Mouse (Mus musculus) T-helper 1 cell (primary cell): ENCODE results near the gene Taf10.
"Not testable (repeated sequence)": the region's sequence is repeated elsewhere in the genome, so short reads cannot be mapped to it uniquely, and the experiment has no call there.

Experiments used
- in situ Hi-C: fragments of 300-600 bp; cut with MboI, MseI; formaldehyde crosslinking; loops from one replicate; pipeline ENCODE4 v1.15.1; 2025; ENCODE audit warnings: high pct_unique_total_duplicates

The Taf10 gene

GRCm38 (mm10) chr7:105753281-105753680 is 9.1 kb upstream of the Taf10 start:
- in situ Hi-C loops: no loop called here

GRCm38 (mm10) chr7:105752716-105753115 is 8.6 kb upstream of the Taf10 start:
- in situ Hi-C loops: no loop called here

- in situ Hi-C loops: no loop called here
These were observed 7.6 kb upstream of the Taf10 start, which contains the start of gene Tpp1 for GRCm38 (mm10) chr7:105751491-105752433. Gene Tpp1, minus strand, starts transcription at chr7:105752235.

- in situ Hi-C loops: no loop called here
These were observed 3.6 kb upstream of the Taf10 start for GRCm38 (mm10) chr7:105747776-105748175.

DNA sequence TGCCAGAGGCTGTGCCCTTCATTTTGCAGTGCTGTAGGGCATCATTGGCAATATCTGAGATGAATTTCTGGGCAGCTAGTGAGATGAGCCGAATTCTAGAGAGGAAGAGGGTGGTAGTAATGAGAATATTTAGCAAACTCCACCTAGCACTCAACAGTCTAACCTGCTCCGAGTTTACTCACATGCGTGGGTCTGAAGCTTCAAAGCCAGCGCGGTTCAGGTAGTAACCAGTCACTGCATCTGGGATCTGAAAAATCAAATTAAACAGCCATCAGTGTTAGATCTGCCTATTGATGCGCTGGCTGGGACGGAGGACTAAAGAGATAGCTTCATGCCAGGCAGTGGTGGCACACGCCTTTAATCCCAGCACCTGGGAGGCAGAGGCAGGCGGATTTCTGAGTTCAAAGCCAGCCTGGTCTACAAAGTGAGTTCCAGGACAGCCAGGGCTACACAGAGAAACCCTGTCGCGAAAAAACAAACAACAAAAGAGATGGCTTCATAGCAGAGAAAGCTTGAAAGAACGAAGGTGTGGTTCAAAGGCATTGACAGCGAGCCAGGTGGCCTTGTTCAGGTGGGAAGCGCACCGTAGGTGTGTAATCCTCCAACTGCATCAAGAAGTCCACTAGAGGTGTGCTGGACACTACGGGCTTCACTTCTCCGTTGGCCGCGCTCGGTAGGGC is 775 bp downstream of the Taf10 start:
- in situ Hi-C loops: not testable (repeated sequence)

GRCm38 (mm10) chr7:105742539-105743215 is 1.5 kb downstream of the Taf10 start:
- in situ Hi-C loops: not testable (repeated sequence)

GRCm38 (mm10) chr7:105741978-105742377 is 2.2 kb downstream of the Taf10 start:
- in situ Hi-C loops: no loop called here

DNA sequence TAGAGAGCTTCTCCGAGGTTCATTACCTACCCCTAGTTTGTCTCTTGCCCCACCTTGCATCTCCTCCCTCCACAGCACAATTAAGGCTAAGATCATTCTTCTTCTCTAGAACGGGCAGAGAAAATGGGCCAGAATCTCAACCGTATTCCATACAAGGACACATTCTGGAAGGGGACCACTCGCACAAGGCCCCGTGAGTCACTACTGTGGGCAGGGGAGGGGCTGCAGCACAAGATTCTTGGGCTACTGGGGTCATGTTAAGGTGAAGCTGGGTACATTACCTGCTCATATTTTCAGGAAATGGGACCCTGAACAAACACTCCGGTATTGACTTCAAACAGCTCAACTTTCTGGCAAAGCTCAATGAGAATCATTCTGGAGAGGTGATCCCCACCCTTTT is 3.3 kb downstream of the Taf10 start:
- in situ Hi-C loops: no loop called here

GRCm38 (mm10) chr7:105740089-105740795 is 3.9 kb downstream of the Taf10 start:
- in situ Hi-C loops: no loop called here

GRCm38 (mm10) chr7:105738948-105739347 is 5.2 kb downstream of the Taf10 start:
- in situ Hi-C loops: loop anchor here (5.0 kb wide), 2 partner anchors 73 to 102 kb away; partner anchors contain the start of gene Mrpl17

DNA sequence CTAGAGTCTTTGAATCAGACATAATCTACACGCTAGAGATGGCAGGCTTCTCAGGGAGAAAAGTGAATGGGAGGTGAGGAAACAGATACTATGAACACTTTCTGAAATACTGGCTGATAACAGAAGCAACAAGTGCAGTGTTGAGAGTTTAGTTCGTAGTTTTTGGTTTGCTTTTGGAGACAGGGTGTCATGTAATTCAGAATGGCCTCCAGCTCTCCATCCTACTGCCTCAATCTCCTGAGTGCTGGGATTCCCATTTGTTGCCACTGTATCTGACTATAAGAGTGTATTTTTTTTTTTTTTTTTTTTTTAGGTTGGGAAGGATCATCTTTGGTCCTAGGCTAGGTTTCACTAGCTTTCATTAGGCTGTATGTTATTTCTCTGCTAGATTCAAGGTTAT is 5.9 kb downstream of the Taf10 start:
- in situ Hi-C loops: loop anchor here (5.0 kb wide), 2 partner anchors 74 to 101 kb away; partner anchors contain the start of gene Mrpl17

GRCm38 (mm10) chr7:105737648-105738047 is 6.5 kb downstream of the Taf10 start:
- in situ Hi-C loops: loop anchor here (5.0 kb wide), 2 partner anchors 75 to 100 kb away; partner anchors contain the start of gene Mrpl17

GRCm38 (mm10) chr7:105736911-105737521 is 7.1 kb downstream of the Taf10 start, which contains the start of gene Rrp8:
Gene Rrp8, minus strand, starts transcription at chr7:105737385.
- in situ Hi-C loops: loop anchor here (5.0 kb wide), 2 partner anchors 75 to 100 kb away; partner anchors contain the start of gene Mrpl17

- in situ Hi-C loops: loop anchor here (5.0 kb wide), 2 partner anchors 76 to 99 kb away; partner anchors contain the start of gene Mrpl17
These were observed 7.8 kb downstream of the Taf10 start, which contains the start of gene Ilk for GRCm38 (mm10) chr7:105736264-105736901. Gene Ilk, plus strand, starts transcription at chr7:105736592.

DNA sequence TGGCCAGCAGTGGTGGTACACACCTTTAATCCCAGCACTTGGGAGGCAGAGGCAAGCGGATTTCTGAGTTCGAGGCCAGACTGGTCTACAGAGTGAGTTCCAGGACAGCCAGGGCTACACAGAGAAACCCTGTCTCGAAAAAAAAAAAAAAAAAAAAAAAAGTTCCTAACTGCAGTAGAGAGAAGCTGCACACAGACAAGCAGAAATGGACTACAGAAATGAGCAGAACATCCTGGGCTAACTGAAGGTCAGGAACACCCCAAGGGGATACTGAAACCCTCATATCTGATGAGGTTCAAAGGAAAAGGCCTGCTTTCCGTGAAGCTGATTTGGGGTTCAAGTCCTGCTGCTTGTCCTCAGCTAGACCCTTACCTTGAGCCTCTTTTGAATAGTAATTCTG is 8.7 kb downstream of the Taf10 start:
- in situ Hi-C loops: loop anchor here (5.0 kb wide), 2 partner anchors 77 to 98 kb away; partner anchors contain the start of gene Mrpl17

- in situ Hi-C loops: loop anchor here (5.0 kb wide), 2 partner anchors 77 to 98 kb away; partner anchors contain the start of gene Mrpl17
These were observed 9.3 kb downstream of the Taf10 start for GRCm38 (mm10) chr7:105734826-105735225.

DNA sequence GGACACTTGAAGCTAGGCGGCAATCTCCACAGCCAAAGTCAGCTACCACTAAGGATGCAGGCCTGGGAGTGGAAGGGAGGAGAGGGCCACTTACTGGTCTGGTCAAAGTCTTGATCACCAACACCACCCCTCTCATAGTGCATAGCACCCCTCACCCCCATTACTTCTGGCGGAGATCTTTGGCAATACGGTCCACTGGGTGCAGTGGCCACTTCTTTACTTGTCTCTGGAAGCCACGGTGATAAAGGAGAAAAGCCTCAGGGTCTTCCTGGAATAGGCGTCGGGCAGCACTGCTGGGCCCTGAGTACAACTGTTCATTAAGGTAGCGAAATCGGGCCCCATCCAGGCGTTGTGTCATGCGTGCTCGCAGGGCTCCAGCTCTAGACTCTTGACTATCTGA is 10.3 kb downstream of the Taf10 start:
- in situ Hi-C loops: no loop called here

GRCm38 (mm10) chr7:105728701-105729428 is 15.3 kb downstream of the Taf10 start:
- in situ Hi-C loops: no loop called here

- in situ Hi-C loops: no loop called here
These were observed 17.2 kb downstream of the Taf10 start for GRCm38 (mm10) chr7:105726980-105727325.
